In the genomic region with DNA sequence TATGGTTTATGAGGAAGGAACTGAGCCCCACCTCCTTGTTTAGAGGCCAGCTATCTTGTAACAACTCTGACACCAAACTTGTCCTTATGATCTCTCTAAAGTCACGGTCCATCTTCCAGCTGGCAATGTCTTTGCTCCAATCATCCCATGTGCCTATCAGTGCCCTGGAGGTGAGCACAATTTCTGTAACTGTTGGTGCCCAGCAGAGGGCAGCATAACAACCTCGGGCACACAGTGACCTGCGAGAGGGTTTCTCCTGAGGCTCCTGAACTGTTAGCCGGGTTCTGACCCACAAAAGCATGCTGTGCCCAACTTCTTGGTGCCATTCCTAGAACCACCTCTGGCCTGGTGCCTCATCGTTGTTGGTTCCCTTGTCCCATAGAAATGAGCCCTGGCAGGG, we compare ENCODE assay signal across 9 mouse cellular contexts.
DNase-seq lines count a peak whose midpoint lies in the region; ATAC-seq lines count a peak whose summit lies in the region.
"Had no signal": no experiment of that assay in that cellular context is flagged by ENCODE, and none has a peak within 500 bp of the region (broad histone marks: within the 10 kb centered on the region; RNA-seq: fewer than 3 reads in every experiment).

No protein-coding gene starts in this region.

- WGBS in intestine, embryonic 15.5 days = 30% methylated on average over 5 of the region's 5 CpGs

- no peak overlapping the region for H3K4me3 ChIP-seq in intestine, embryonic 15.5 days (replicated peaks)
- H3K4me3 ChIP-seq: neural tube, embryonic 13.5 days had no signal

- ATAC-seq in intestine, embryonic 15.5 days = no peak

- H3K9ac ChIP-seq in intestine, embryonic 15.5 days = no peak overlapping the region
- H3K9ac ChIP-seq: neural tube, embryonic 13.5 days had no signal

- H3K27ac ChIP-seq in intestine, embryonic 15.5 days = no peak overlapping the region
- H3K27ac ChIP-seq: neural tube, embryonic 13.5 days had no signal

- H3K36me3 ChIP-seq in intestine, embryonic 15.5 days = no peaks in the 10 kb centered on the region

- no peaks in the 10 kb centered on the region for H3K4me1 ChIP-seq in intestine, embryonic 15.5 days (replicated peaks)

- DNase-seq in gastrocnemius, postnatal 10 days = peak; percentile 9
- DNase-seq in gastrocnemius, postnatal 4 days (ENCODE audit: low spot score in 2 of 2) = no peak
- DNase-seq in right cerebral cortex, postnatal 4 days = peak; percentile 16
- DNase-seq in right cerebral cortex, postnatal 36 days (ENCODE audit: low spot score in 2 of 2) = no peak
- peak; percentile 31 for DNase-seq in cerebellum, adult 11 months
- DNase-seq in heart, postnatal 4 days = peak; percentile 38
- peak; percentile 42 for DNase-seq in lung, postnatal 36 days

- no peaks in the 10 kb centered on the region for H3K27me3 ChIP-seq in intestine, embryonic 15.5 days (replicated peaks)
- H3K27me3 ChIP-seq: neural tube, embryonic 13.5 days had no signal

- H3K4me2 ChIP-seq in intestine, embryonic 15.5 days (replicated peaks) = no peak overlapping the region
- H3K4me2 ChIP-seq: neural tube, embryonic 13.5 days had no signal

- no peaks in the 10 kb centered on the region for H3K9me3 ChIP-seq in intestine, embryonic 15.5 days
- H3K9me3 ChIP-seq: neural tube, embryonic 13.5 days had no signal

Comparison
In these comparisons a context has a peak if more than half of its experiments do, and no peak if none do; other contexts are left out.
1. DNase-seq: peak in gastrocnemius, postnatal 10 days (single experiment), right cerebral cortex, postnatal 4 days (single experiment), cerebellum, adult 11 months (single experiment), heart, postnatal 4 days (single experiment) and lung, postnatal 36 days (single experiment); none in gastrocnemius, postnatal 4 days (0 of 2) and right cerebral cortex, postnatal 36 days (0 of 2).